Mouse (Mus musculus) heart, postnatal 0 days (tissue): ENCODE results near the gene Ociad1.

ENCODE experiments used
- CTCF ChIP-seq: IDR thresholded peaks from 2 replicates; pipeline ENCODE4 v1.5.1; 2016; ENCODE audit warnings: antibody characterized with exemption, control low read depth, low read depth
- EP300 ChIP-seq: IDR thresholded peaks from 2 replicates; pipeline ENCODE4 v1.6.1; 2016; ENCODE audit warnings: antibody characterized with exemption, low read depth

DNA sequence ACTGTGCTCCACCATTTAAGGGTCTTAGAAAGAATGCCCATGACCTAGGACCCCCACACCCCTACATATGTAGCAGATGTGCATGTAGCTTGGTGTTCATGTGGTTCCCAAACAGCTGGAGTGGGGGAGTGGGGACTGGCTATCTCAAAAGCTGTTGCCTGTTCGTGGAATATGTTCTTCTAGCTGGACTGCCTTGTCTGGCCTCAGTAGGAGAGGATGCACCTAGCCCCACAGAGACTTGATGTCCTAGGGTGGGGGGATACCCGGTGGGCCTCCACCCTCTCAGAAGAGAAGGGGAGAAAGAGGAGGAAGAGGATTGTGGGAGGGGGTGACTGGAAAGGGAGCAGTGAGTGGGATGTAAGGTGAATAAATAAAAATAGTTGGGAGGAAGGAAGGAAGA lies 17.6 kb upstream of the Ociad1 start:
- TF ChIP-seq CTCF (no peak), EP300 (no peak)
